In the genomic region with DNA sequence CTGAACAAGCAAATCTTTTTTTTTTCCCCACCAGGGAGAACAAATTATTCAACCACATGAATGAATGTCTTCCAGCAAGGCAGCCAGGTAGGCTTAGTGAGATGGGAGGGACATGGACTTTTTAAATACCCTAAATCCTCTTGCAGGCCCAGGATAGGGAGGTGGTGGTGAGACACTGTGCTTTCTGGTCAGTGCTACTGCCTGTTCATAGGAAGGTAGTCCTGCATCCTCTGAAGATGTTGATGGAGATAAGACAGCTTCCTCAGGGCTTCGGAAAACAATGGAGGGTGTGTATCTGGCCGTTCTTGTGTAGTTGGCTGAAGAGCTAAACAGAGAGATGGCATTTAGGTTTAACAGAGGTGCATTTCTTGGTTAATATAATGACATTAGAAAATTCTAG, we compare ENCODE assay signal across 29 mouse cellular contexts. TPM values are rescaled to one million over a fixed set of nuclear protein-coding genes. Genes with fewer than 3 reads are reported as not detected.
DNase-seq lines count a peak whose midpoint lies in the region; ATAC-seq lines count a peak whose summit lies in the region.
"Had no signal": no experiment of that assay in that cellular context is flagged by ENCODE, and none has a peak within 500 bp of the region (broad histone marks: within the 10 kb centered on the region; RNA-seq: fewer than 3 reads in every experiment).

No protein-coding gene starts in this region.

- intact Hi-C loops in heart, postnatal 10 days (cut with DNase I), result no loop called here

- H3K4me3 ChIP-seq in heart, embryonic 12.5 days, result no peak overlapping the region
- H3K4me3 ChIP-seq: embryonic facial prominence, embryonic 13.5 days; embryonic facial prominence, embryonic 15.5 days; erythroblast, embryonic 14.5 days; forebrain, embryonic 10.5 days; forebrain, embryonic 12.5 days had no signal

- peak; percentile 95 for DNase-seq in heart, adult 11 months
- DNase-seq in heart, postnatal 10 days, result no peak
- peak; percentile 29 for DNase-seq in heart, adult 8-10 months (ENCODE audit: low spot score)
- peak; percentile 8 for DNase-seq in lung, postnatal 36 days
- DNase-seq in lung, postnatal 14 days, result no peak
- DNase-seq: adrenal gland, adult 8-10 months; adrenal gland, postnatal 14 days; adrenal gland, postnatal 36 days; B cell, adult 2 months; cerebellum, adult 11 months; cerebellum, adult 18-20 months; cerebellum, adult 8-10 months; cerebellum, adult 9-11 months; cerebellum, postnatal 14 days; cerebellum, postnatal 36 days; embryo, embryonic 11 days had no signal

- H3K27ac ChIP-seq in heart, embryonic 12.5 days (ENCODE audit: poor library complexity, severe bottlenecking), result no peak overlapping the region
- H3K27ac ChIP-seq: embryonic facial prominence, embryonic 13.5 days; embryonic facial prominence, embryonic 15.5 days; forebrain, embryonic 10.5 days; forebrain, embryonic 12.5 days had no signal

- WGBS in heart, embryonic 12.5 days, result 62% methylated on average over 2 of the region's 2 CpGs

- no peak for ATAC-seq in heart, embryonic 12.5 days (ENCODE audit: insufficient number of reproducible peaks, low FRiP score)
- ATAC-seq: activated CD4-positive, CD25-positive, alpha-beta regulatory T cell, adult 4 months; CD4-positive, CD25-positive, alpha-beta regulatory T cell, adult 4 months; forebrain, embryonic 14.5 days; forebrain, embryonic 16.5 days; Patski had no signal

- no peaks in the 10 kb centered on the region for H3K4me1 ChIP-seq in heart, embryonic 12.5 days (replicated peaks)
- H3K4me1 ChIP-seq: embryonic facial prominence, embryonic 15.5 days; forebrain, embryonic 10.5 days; forebrain, embryonic 12.5 days had no signal

- no peaks in the 10 kb centered on the region for H3K9me3 ChIP-seq in heart, embryonic 12.5 days (replicated peaks)
- H3K9me3 ChIP-seq: embryonic facial prominence, embryonic 13.5 days; embryonic facial prominence, embryonic 15.5 days; forebrain, embryonic 10.5 days; forebrain, embryonic 12.5 days; G1E had no signal

- H3K9ac ChIP-seq in heart, embryonic 12.5 days, result no peak overlapping the region
- H3K9ac ChIP-seq: embryonic facial prominence, embryonic 13.5 days; embryonic facial prominence, embryonic 15.5 days; forebrain, embryonic 12.5 days had no signal

- no peaks in the 10 kb centered on the region for H3K36me3 ChIP-seq in heart, embryonic 12.5 days
- H3K36me3 ChIP-seq: embryonic facial prominence, embryonic 13.5 days; embryonic facial prominence, embryonic 15.5 days; forebrain, embryonic 10.5 days; forebrain, embryonic 12.5 days; G1E had no signal

- no peaks in the 10 kb centered on the region for H3K27me3 ChIP-seq in heart, embryonic 12.5 days (replicated peaks)
- H3K27me3 ChIP-seq: CH12.LX; embryonic facial prominence, embryonic 13.5 days; embryonic facial prominence, embryonic 15.5 days; forebrain, embryonic 12.5 days; Patski had no signal

- H3K4me2 ChIP-seq in heart, embryonic 12.5 days, result no peak overlapping the region
- H3K4me2 ChIP-seq: embryonic facial prominence, embryonic 13.5 days; embryonic facial prominence, embryonic 15.5 days; forebrain, embryonic 12.5 days had no signal

RNA-seq across cellular contexts. Expression of a gene that starts 15.9 kb away (rescaled TPM):
- 10 to 100 TPM; 25.1 to 30.1 TPM for total RNA-seq in heart, postnatal 10 days (2021)
- 10 to 100 TPM; 28.3 to 33.9 (median 31.1) TPM for total RNA-seq in heart, adult 8-10 months (2022)
- 9.6 TPM in 2 replicates for polyA plus RNA-seq in heart, embryonic 12.5 days (2016; fragmentation: Nextera tagmentation; extraction: Ambion mirVana)

RNA-seq across cellular contexts. Expression of a gene that starts 17.2 kb away (rescaled TPM):
- total RNA-seq in heart, postnatal 10 days (2021), result 1 to 10 TPM; 2.2 to 2.4 TPM
- total RNA-seq in heart, adult 8-10 months (2022), result 1 to 10 TPM in 2 of 4 experiments, under 1 TPM in 2; 0.65 to 1.4 (median 0.99) TPM
- 1.1 TPM in 2 replicates for polyA plus RNA-seq in heart, embryonic 12.5 days (2016; fragmentation: Nextera tagmentation; extraction: Ambion mirVana)
- polyA plus RNA-seq: erythroblast, embryonic 14.5 days; G1E had no signal

RNA-seq across cellular contexts. Expression of a gene that starts 35.1 kb away (rescaled TPM):
- 1 to 10 TPM; 3.2 to 3.3 TPM for total RNA-seq in heart, postnatal 10 days (2021)
- 1 to 10 TPM; 3.7 to 5.6 (median 5.2) TPM for total RNA-seq in heart, adult 8-10 months (2022)
- polyA plus RNA-seq in heart, embryonic 12.5 days (2016; fragmentation: Nextera tagmentation; extraction: Ambion mirVana), result 7.2 and 9.7 TPM in 2 replicates
- polyA plus RNA-seq: erythroblast, embryonic 14.5 days had no signal

Comparison
In these comparisons a context has a peak if more than half of its experiments do, and no peak if none do; other contexts are left out.
1. DNase-seq: peak in heart, adult 11 months (single experiment), heart, adult 8-10 months (single experiment) and lung, postnatal 36 days (single experiment); none in heart, postnatal 10 days (0 of 2) and lung, postnatal 14 days (single experiment).